Mouse (Mus musculus): ENCODE data around the gene Pnrc2.

DNA sequence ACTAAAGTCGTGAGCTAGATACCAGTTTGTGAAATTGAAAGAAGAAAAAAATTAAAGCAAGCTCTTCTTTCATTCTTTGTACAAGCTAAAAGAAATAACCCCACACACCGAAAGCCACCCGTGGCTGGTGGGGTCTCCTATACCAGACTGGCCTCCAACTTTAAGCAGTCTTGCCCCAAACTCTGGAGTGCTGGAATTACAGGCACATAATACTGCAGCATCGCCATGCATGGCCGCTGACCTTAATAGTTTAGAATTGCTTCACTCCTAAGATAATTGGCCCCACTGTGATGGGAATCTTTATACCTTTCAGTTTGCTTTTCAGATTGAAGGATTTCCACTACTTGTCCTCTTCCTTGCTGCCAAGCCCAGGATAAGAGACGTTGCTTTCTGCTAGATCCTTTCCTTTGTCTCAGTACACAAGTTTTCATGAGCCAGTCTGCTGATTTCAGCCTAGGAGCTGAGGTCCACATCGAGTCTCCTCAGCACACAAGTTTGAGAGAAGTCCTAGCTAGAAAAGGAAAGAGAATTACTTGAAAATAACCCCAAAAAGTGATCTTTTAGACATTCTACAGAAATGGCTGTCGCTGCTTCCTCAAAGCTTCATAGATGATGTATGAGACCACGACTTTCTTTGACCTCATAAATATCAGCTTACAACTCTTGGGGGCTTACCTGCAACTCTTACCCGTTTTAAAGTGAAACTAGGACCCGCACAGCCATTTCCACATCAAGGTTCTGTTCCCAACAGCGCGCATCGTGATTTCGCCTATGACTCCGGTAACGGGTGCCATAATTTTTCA is 860 bp downstream of the Pnrc2 start:
- no peak for TF ChIP-seq POLR2A (IDR thresholded peaks at IDR 0.05; ENCODE audit: borderline replicate concordance, insufficient read depth, low read length)
- no peak for TF ChIP-seq CTCF (IDR thresholded peaks at IDR 0.05; ENCODE audit: borderline replicate concordance, insufficient read depth, low read depth, low read length)
